Mouse (Mus musculus) adrenal gland, postnatal 14 days (tissue): ENCODE data around the gene Slc4a3. TPM values are rescaled to one million over a fixed set of nuclear protein-coding genes. Genes with fewer than 3 reads are reported as not detected.

ENCODE experiments used
- DNase-seq: peaks from one replicate; pipeline ENCODE4 v3.0.0; 2021; ENCODE audit warnings: mixed read lengths
- total RNA-seq: library from RNA; stranded (reverse); gene quantifications from 2 replicates; pipeline ENCODE4 v1.2.3, GENCODE M21; 2021

Slc4a3 gene
- total RNA-seq, 1 experiment from 2014 or later: 67.4 TPM

- no peak for DNase-seq
Measured at GRCm38 (mm10) chr1:75601738-75602137, 55.7 kb downstream of the Slc4a3 start.

- no peak for DNase-seq
Measured at GRCm38 (mm10) chr1:75603584-75603983, 57.5 kb downstream of the Slc4a3 start.

- no peak for DNase-seq
Measured at GRCm38 (mm10) chr1:75608225-75608624, 62.2 kb downstream of the Slc4a3 start.

- no peak for DNase-seq
Measured at GRCm38 (mm10) chr1:75608625-75609263, 62.7 kb downstream of the Slc4a3 start.

- no peak for DNase-seq
Measured at GRCm38 (mm10) chr1:75609264-75609662, 63.2 kb downstream of the Slc4a3 start.

- DNase-seq: no peak
Measured at GRCm38 (mm10) chr1:75610553-75610952, 64.5 kb downstream of the Slc4a3 start.

Other genes starting within 250 kb of the Slc4a3 start
- gene Dnpep, start 228.3 kb upstream of the Slc4a3 start, total RNA-seq: 92.5 and 101 TPM in 2 replicates
- gene Des, start 185.9 kb upstream of the Slc4a3 start, total RNA-seq: 19.8 and 26.9 TPM in 2 replicates
- 11.0 and 18.3 TPM in 2 replicates for gene Speg, start 171.0 kb upstream of the Slc4a3 start, total RNA-seq
- 58.8 and 74.2 TPM in 2 replicates for gene Gmppa, start 110.3 kb upstream of the Slc4a3 start, total RNA-seq
- gene Asic4, start 95.8 kb upstream of the Slc4a3 start, total RNA-seq: 3.8 and 4.2 TPM in 2 replicates
- 40.7 and 47.0 TPM in 2 replicates for gene Chpf, start 67.0 kb upstream of the Slc4a3 start, total RNA-seq
- gene Tmem198, start 66.7 kb upstream of the Slc4a3 start, total RNA-seq: 2.9 and 3.3 TPM in 2 replicates
- 98.3 and 99.4 TPM in 2 replicates for gene Obsl1, start 39.8 kb upstream of the Slc4a3 start, total RNA-seq
- gene Inha, start 39.2 kb upstream of the Slc4a3 start, total RNA-seq: 85.9 and 116 TPM in 2 replicates
- gene Stk11ip, start 24.7 kb upstream of the Slc4a3 start, total RNA-seq: 15.4 and 21.7 TPM in 2 replicates